Mouse (Mus musculus): ENCODE data around the gene Zc3h12a.

- TF ChIP-seq CTCF (IDR thresholded peaks at IDR 0.05; ENCODE audit: extremely low read depth, insufficient read length, insufficient replicate concordance, low read depth, low read length) (no peak), POLR2A (IDR thresholded peaks at IDR 0.05; ENCODE audit: low read depth, low read length) (no peak)
These were observed 16.6 kb upstream of the Zc3h12a start for GRCm38 (mm10) chr4:125144211-125144610.

Measured in small intestine, adult 2 months (tissue).